Mouse (Mus musculus) left cerebral cortex, postnatal 14 days (tissue): ENCODE data around the gene Tssk2. TPM values are rescaled to one million over a fixed set of nuclear protein-coding genes. Genes with fewer than 3 reads are reported as not detected.

ENCODE experiments used
- DNase-seq, 2 experiments: peaks; one replicate each; pipeline ENCODE4 v3.0.0; 2021 to 2022; ENCODE audit warnings: low spot score in 2 of 2, mixed read lengths in 1 of 2
- intact Hi-C: fragments of 180-260 bp; cut with DNase I; formaldehyde crosslinking; loops from one replicate; pipeline ENCODE4 v1.15.1; 2025
- long read RNA-seq, 2 experiments: library from polyadenylated mRNA; stranded (forward); transcript quantifications; one replicate each; pipeline ENCODE4 v2.0.0; 2021
- total RNA-seq, 2 experiments: library from RNA; stranded (reverse); gene quantifications; 2 replicates each; pipeline ENCODE4 v1.2.3; 2021

The Tssk2 gene
- not detected for total RNA-seq
- long read RNA-seq, experiment 1 = 0 reads
- long read RNA-seq, experiment 2 = 0 reads

GRCm38 (mm10) chr16:17898462-17898861 is at the start of gene Tssk2, which contains the start of gene Dgcr2:
Gene Tssk2, plus strand, starts transcription at chr16:17898637.
Gene Dgcr2, minus strand, starts transcription at chr16:17898562.
- no peak for DNase-seq
- intact Hi-C loops = no loop called here

GRCm38 (mm10) chr16:17848928-17849327 is 49.5 kb upstream of the Tssk2 start:
- peak; percentile 71 to 83 for DNase-seq
- intact Hi-C loops = no loop called here

DNA sequence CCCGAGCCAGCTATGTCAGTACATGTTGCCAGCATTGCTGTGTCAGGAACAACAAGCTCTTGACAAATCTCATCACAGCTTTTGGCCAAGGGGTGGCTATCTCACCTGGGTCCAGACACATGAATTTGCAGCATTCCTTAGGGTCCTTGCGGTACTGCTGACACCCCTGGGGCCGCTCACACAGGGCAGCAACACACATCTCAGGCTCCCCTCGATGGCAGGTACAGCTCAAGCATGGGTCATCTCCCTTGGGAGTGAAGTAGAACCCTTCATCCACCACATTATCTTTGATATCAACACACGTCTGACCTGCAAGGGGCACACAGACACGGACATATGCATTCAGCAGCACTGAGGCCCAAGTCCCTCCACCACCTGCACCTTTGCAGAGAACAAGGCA is 49.0 kb upstream of the Tssk2 start:
- DNase-seq = no peak
- intact Hi-C loops = no loop called here

DNA sequence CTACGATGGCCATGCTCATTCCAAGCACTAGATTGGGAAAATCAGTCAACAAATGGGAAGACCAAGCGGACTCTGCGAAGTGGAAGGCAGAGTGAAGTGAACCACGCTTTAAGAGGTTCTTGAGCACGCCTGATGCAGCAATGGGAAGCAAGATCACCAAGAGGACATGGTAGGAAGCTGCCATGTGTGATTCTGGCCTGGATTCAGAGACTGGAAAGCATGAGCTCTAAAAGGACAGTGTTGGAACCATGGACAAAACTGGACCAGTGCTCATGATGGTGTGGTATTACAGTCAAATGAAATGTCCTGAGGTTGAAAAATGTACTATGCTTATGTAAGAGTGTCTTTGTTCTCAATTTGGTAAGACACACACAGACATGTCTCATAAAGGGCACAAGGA is 47.1 kb upstream of the Tssk2 start:
- intact Hi-C loops = no loop called here

GRCm38 (mm10) chr16:17851860-17852259 is 46.6 kb upstream of the Tssk2 start:
- intact Hi-C loops = no loop called here
- DNase-seq = no peak

More for the DNA sequence above, 47.1 kb upstream of the Tssk2 start:
- DNase-seq = no peak

GRCm38 (mm10) chr16:17853263-17853662 is 45.2 kb upstream of the Tssk2 start:
- intact Hi-C loops = no loop called here

GRCm38 (mm10) chr16:17857157-17857556 is 41.3 kb upstream of the Tssk2 start:
- intact Hi-C loops = no loop called here
- DNase-seq = no peak

More at GRCm38 (mm10) chr16:17853263-17853662, 45.2 kb upstream of the Tssk2 start:
- DNase-seq = no peak

DNA sequence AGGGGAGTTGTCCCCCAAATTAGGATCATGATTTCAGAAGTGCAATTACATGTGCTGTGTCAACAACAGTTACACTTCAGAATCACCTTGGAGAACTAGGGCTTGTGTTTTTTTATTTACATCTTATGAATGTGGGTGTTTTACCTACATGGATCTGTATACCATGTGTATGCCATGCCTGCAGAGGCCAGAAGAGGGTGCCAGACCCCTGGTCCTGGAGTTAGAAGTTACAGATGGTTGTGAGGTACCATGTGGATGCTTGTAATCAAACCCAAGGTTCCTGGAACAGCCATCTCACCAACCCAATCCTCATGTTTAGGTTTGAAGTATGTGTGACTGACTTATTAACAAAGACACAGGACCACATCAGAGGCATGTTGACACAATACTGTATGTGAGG is 39.8 kb upstream of the Tssk2 start:
- intact Hi-C loops = no loop called here
- DNase-seq = no peak

GRCm38 (mm10) chr16:17865293-17865692 is 33.1 kb upstream of the Tssk2 start:
- intact Hi-C loops = no loop called here
- no peak for DNase-seq

GRCm38 (mm10) chr16:17865770-17866169 is 32.7 kb upstream of the Tssk2 start:
- intact Hi-C loops = no loop called here

GRCm38 (mm10) chr16:17871248-17871647 is 27.2 kb upstream of the Tssk2 start:
- intact Hi-C loops = no loop called here
- DNase-seq = no peak

More at GRCm38 (mm10) chr16:17865770-17866169, 32.7 kb upstream of the Tssk2 start:
- DNase-seq = no peak

- intact Hi-C loops = no loop called here
These were observed 25.4 kb upstream of the Tssk2 start for GRCm38 (mm10) chr16:17872995-17873394.

GRCm38 (mm10) chr16:17875174-17875573 is 23.3 kb upstream of the Tssk2 start:
- DNase-seq = no peak
- intact Hi-C loops = no loop called here

More at GRCm38 (mm10) chr16:17872995-17873394, 25.4 kb upstream of the Tssk2 start:
- no peak for DNase-seq

DNA sequence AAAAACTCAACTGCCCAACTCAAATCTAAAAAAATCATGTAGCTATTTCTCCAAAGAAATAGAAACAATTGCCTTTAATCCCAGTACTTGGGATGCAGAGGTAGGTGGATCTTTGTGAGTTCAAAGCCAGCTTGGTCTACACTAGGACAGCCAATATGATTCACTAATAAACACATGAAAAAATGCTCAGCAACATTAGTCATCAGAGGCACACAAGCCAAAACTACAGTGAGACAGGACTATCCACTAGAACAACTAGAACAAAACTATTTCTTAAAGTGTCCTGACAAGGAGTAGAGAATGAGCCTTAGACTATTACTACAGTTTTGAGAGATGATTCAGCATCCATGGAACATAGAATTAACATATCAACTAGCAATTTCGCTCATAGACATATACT is 22.3 kb upstream of the Tssk2 start:
- no peak for DNase-seq
- intact Hi-C loops = no loop called here

- peak in 1 of 2 experiments; percentile 35 for DNase-seq
- intact Hi-C loops = no loop called here
These were observed 18.9 kb upstream of the Tssk2 start for GRCm38 (mm10) chr16:17879571-17879970.

GRCm38 (mm10) chr16:17882196-17882595 is 16.2 kb upstream of the Tssk2 start:
- DNase-seq = no peak
- intact Hi-C loops = no loop called here

DNA sequence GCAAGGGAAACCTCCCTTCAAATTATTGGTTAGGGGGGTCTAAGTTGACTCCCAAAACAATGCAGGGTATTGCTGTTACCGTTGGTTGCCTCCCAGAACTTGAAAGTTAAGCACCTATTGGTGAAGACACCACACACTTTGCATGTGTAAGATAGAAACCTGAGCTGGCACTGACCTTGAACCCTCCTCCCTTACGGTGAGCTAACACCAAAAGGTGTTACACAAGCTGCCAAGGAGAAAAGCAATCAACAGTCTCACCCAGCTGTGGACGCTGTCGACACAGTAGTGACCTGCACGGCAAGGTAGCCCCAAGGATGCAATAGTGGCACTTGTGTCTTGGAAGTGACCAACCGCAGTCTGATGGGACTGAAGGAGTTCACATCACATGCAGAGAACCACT is 14.3 kb upstream of the Tssk2 start:
- DNase-seq = no peak

DNA sequence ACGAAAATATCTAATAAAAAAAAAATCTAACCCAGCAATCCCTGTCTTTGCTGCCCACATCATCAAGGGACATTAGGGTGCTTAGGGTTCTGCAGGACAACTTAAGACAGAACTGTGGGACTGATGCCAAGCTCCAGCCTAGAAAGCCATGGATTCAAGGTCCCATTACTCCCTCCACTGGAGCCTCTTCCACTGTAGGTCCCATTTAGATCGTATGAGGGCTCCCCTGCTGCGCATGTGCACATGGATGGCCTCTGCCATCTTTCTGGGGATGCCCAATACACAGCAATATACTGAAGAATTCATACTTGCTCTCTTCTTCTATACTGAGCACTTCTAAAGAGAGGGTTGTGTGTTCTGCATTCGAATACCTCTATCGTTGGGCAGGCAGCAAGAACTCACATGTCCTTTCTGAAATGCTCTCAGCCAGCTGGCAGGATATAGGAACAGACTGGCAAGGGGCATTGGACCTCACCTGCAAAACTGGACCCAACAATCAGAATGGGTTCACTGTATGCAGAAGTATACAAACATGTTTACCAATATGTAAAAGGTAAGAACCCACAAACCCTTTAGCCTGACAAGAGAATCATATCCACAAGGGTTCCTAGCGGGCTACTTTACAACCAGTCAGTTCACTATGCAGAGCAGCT is 8.6 kb upstream of the Tssk2 start:
- DNase-seq = no peak
- intact Hi-C loops = no loop called here

More for the DNA sequence above, 14.3 kb upstream of the Tssk2 start:
- intact Hi-C loops = no loop called here

- DNase-seq = no peak
- intact Hi-C loops = no loop called here
These were observed 8.1 kb upstream of the Tssk2 start for GRCm38 (mm10) chr16:17890342-17890727.

- peak; percentile 53 to 59 for DNase-seq
- intact Hi-C loops = no loop called here
These were observed 7.4 kb upstream of the Tssk2 start for GRCm38 (mm10) chr16:17890917-17891566.

DNA sequence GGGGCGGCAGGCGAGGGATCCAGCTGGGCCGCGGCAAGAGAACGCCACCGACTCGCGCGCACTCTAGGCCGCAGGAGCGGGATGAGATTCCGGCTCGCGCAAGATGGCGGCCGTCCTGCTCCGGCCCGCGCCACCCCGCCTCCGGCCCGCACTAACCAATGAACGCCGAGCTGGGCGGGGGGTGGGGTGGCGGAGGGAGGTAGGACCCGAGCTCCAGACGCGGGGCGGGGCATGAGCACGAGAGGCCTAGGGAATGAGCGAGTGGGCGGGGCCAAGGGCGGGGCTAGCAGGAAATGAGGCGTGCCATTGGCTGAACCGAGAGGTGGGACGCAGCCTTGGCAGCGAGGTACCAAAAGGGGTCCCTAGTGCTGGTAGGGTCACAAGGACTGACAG is 6.9 kb upstream of the Tssk2 start, which contains the start of gene Gm20518:
Gene Gm20518, minus strand, starts transcription at position 105 of the 393 bp plus-strand sequence.
- DNase-seq = peak; percentile 99
- intact Hi-C loops = no loop called here
